In the genomic region with DNA sequence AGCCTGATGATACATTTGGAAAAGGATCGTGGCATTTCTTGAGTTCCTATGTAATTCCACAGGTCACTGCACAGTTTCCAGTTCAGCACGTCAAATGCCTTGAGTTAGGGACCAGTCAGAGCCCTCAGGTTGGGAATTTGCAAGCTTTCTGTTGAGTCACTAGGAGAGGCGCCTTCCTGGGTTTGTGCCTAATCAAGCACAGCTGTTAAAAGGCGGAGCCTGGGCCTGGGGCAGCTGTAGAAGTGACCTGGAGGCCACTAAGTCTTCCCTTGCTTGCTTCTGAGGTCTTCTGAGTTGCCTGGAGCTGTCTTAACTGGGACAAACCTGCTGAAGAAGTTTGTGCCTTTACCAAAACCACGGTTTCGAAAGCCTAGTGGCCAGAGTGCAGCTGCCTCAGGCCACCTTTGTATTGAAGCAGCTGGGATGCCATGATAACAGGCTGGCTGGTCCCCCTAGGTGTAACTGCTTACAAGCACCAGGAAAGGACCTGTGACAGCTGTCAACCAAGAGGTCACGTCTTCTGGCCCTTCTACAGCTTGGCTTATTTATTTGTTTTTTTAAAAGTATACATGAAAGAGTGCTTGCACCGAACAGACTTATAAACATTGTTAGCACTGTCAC, we compare ENCODE assay signal across 9 mouse cellular contexts.
A peak's percentile ranks its signal among the peaks of the same experiment; 100 is the strongest.
DNase-seq lines count a peak whose midpoint lies in the region; ATAC-seq and TF ChIP-seq lines count a peak whose summit lies in the region.
"Had no signal": no experiment of that assay in that cellular context is flagged by ENCODE, and none has a peak within 500 bp of the region (broad histone marks: within the 10 kb centered on the region; RNA-seq: fewer than 3 reads in every experiment).

No protein-coding gene starts in this region.

- no peak for TF ChIP-seq POLR2A in heart, adult 2 months (IDR thresholded peaks at IDR 0.05; ENCODE audit: insufficient read depth, low read depth, low read length)

- H3K79me2 ChIP-seq in heart, adult 2 months (replicated peaks; ENCODE audit: control insufficient read depth, insufficient read depth, low read length) = no peaks in the 10 kb centered on the region

- H3K4me2 ChIP-seq in midbrain, embryonic 16.5 days (ENCODE audit: low read length) = no peak overlapping the region
- H3K4me2 ChIP-seq in stomach, postnatal 0 days (replicated peaks; ENCODE audit: low read depth) = 0 out of 2 replicates have a peak overlapping the region, but pooled peaks have one; percentile 1

- no peak for TF ChIP-seq CTCF in heart, adult 2 months (IDR thresholded peaks at IDR 0.05)
- no peak for TF ChIP-seq CTCF in stomach, postnatal 0 days (IDR thresholded peaks at IDR 0.05; ENCODE audit: low read depth)

- H3K9me3 ChIP-seq in midbrain, embryonic 10.5 days (replicated peaks) = no peaks in the 10 kb centered on the region
- no peaks in the 10 kb centered on the region for H3K9me3 ChIP-seq in midbrain, embryonic 16.5 days (replicated peaks; ENCODE audit: control insufficient read depth, low read length, poor library complexity, severe bottlenecking)
- H3K9me3 ChIP-seq in stomach, postnatal 0 days (ENCODE audit: control insufficient read depth, low read length) = no peaks in the 10 kb centered on the region

- 40% methylated on average over 8 of the region's 8 CpGs for WGBS in midbrain, embryonic 10.5 days
- WGBS in midbrain, embryonic 16.5 days = 56% methylated on average over 8 of the region's 8 CpGs
- WGBS in heart, adult 2 months = 67% methylated on average over 8 of the region's 8 CpGs
- WGBS in stomach, postnatal 0 days = 48% methylated on average over 8 of the region's 8 CpGs

- H3K4me3 ChIP-seq in midbrain, embryonic 10.5 days = no peak overlapping the region
- no peak overlapping the region for H3K4me3 ChIP-seq in midbrain, embryonic 16.5 days (ENCODE audit: low read depth, low read length)
- no peak overlapping the region for H3K4me3 ChIP-seq in heart, adult 2 months
- H3K4me3 ChIP-seq in stomach, postnatal 0 days (ENCODE audit: low read depth, low read length) = no peak overlapping the region

- intact Hi-C loops in heart, adult 2 months (cut with DNase I) = no loop called here

- no peak for ATAC-seq in midbrain, embryonic 16.5 days
- ATAC-seq in stomach, postnatal 0 days (ENCODE audit: low FRiP score, low TSS enrichment) = peak; percentile 64; the same call in 1 of the 2 replicates

- no peaks in the 10 kb centered on the region for H3K36me3 ChIP-seq in midbrain, embryonic 10.5 days
- no peaks in the 10 kb centered on the region for H3K36me3 ChIP-seq in midbrain, embryonic 16.5 days (ENCODE audit: control insufficient read depth, insufficient read depth, low read length)
- no peaks in the 10 kb centered on the region; the same call in 1 of the 2 replicates for H3K36me3 ChIP-seq in heart, adult 2 months (ENCODE audit: control insufficient read depth, insufficient read depth, low read length)
- no peaks in the 10 kb centered on the region for H3K36me3 ChIP-seq in stomach, postnatal 0 days (ENCODE audit: control insufficient read depth, insufficient read depth, low read length)

- H3K4me1 ChIP-seq in midbrain, embryonic 10.5 days = peaks cover 78% of the 10 kb centered on the region
- peaks cover 13% of the 10 kb centered on the region for H3K4me1 ChIP-seq in midbrain, embryonic 16.5 days (ENCODE audit: control insufficient read depth, insufficient read depth, low read length)
- H3K4me1 ChIP-seq in heart, adult 2 months (ENCODE audit: control insufficient read depth, insufficient read depth, low read length) = peaks cover 2% of the 10 kb centered on the region
- 0 out of 2 replicates have a peak, but pooled peaks cover 6% of the 10 kb centered on the region for H3K4me1 ChIP-seq in stomach, postnatal 0 days (replicated peaks; ENCODE audit: control insufficient read depth, insufficient read depth)

- no peak for TF ChIP-seq EP300 in heart, adult 2 months (IDR thresholded peaks at IDR 0.05; ENCODE audit: insufficient read depth, low read depth, low read length)
- TF ChIP-seq EP300 in stomach, postnatal 0 days (optimal IDR thresholded peaks at IDR 0.05) = no peak

- H3K27ac ChIP-seq in midbrain, embryonic 10.5 days (replicated peaks) = peak overlapping the region; percentile 69
- H3K27ac ChIP-seq in midbrain, embryonic 16.5 days (ENCODE audit: low read length) = no peak overlapping the region
- H3K27ac ChIP-seq in heart, adult 2 months = no peak overlapping the region
- H3K27ac ChIP-seq in stomach, postnatal 0 days (replicated peaks) = peak overlapping the region; percentile 53; the same call in 1 of the 2 replicates
- H3K27ac ChIP-seq: macrophage had no signal

- no peaks in the 10 kb centered on the region for H3K27me3 ChIP-seq in midbrain, embryonic 10.5 days (ENCODE audit: low read depth, poor library complexity, severe bottlenecking)
- no peaks in the 10 kb centered on the region for H3K27me3 ChIP-seq in midbrain, embryonic 16.5 days (ENCODE audit: control insufficient read depth, insufficient read depth, low read depth, low read length)
- no peaks in the 10 kb centered on the region for H3K27me3 ChIP-seq in heart, adult 2 months (ENCODE audit: control insufficient read depth, insufficient read depth, low read length)
- H3K27me3 ChIP-seq in stomach, postnatal 0 days (ENCODE audit: control insufficient read depth, insufficient read depth, low read length) = no peaks in the 10 kb centered on the region

- no peak overlapping the region for H3K9ac ChIP-seq in midbrain, embryonic 16.5 days (ENCODE audit: low read depth, low read length)
- no peak overlapping the region for H3K9ac ChIP-seq in heart, adult 2 months (ENCODE audit: low read depth, low read length)
- H3K9ac ChIP-seq in stomach, postnatal 0 days (ENCODE audit: low read length) = no peak overlapping the region

- DNase-seq in midbrain, embryonic 10.5 days (ENCODE audit: low spot score) = peak; percentile 46
- peak; percentile 58 to 59 for DNase-seq in heart, adult 2 months
- peak; percentile 40 to 64 for DNase-seq in kidney, postnatal 25 days
- DNase-seq in stomach, postnatal 0 days (ENCODE audit: low spot score) = peak; percentile 74
- no peak for DNase-seq in ovary, postnatal 14 days (ENCODE audit: low spot score)
- DNase-seq in B cell, adult 2 months = no peak
- DNase-seq in layer of hippocampus, postnatal 25 days (ENCODE audit: extremely low spot score in 1 of 2, low spot score in 1 of 2) = no peak

Comparison
In these comparisons a context has a peak if more than half of its experiments do, and no peak if none do; other contexts are left out.
1. H3K27ac ChIP-seq: peak in midbrain, embryonic 10.5 days (single experiment) and stomach, postnatal 0 days (single experiment); none in midbrain, embryonic 16.5 days (single experiment) and heart, adult 2 months (single experiment).
2. DNase-seq: peak in midbrain, embryonic 10.5 days (single experiment), heart, adult 2 months (2 of 2), kidney, postnatal 25 days (2 of 2) and stomach, postnatal 0 days (single experiment); none in ovary, postnatal 14 days (single experiment), B cell, adult 2 months (0 of 2) and layer of hippocampus, postnatal 25 days (0 of 2).